8 mouse cellular contexts compared by ENCODE assay signal in the genomic region with DNA sequence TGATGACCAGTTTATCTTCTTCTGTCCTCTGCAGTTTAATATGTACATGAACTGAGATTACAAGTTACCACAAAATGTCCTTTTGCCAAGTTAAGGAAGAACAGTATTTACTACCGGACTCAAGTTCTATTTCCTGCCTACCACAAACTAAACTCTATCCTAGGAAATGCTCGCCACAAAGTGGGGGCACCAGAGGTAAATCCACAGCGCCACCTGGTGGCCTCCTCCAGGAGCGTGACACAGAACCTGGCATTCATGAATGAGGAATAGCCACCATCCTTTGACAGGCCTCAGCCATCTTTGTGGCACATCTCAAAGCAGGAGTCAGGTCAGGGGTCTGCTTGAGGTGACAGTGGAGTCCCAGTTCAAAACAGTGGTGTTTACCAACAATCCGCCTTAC. TPM values are rescaled to one million over a fixed set of nuclear protein-coding genes. Genes with fewer than 3 reads are reported as not detected.
DNase-seq lines count a peak whose midpoint lies in the region; ATAC-seq and TF ChIP-seq lines count a peak whose summit lies in the region.

No protein-coding gene starts in this region.

- H3K4me3 ChIP-seq in heart, adult 2 months, result no peak overlapping the region
- H3K4me3 ChIP-seq in kidney, postnatal 0 days (replicated peaks; ENCODE audit: low read depth, low read length), result no peak overlapping the region
- H3K4me3 ChIP-seq in liver, embryonic 14.5 days (ENCODE audit: insufficient read depth in 1 of 2, low read depth in 2 of 2, low read length in 2 of 2), result no peak overlapping the region
- no peak overlapping the region for H3K4me3 ChIP-seq in neural tube, embryonic 12.5 days

- 13% methylated on average over 5 of the region's 5 CpGs for WGBS in heart, adult 2 months
- 22% methylated on average over 5 of the region's 5 CpGs for WGBS in kidney, postnatal 0 days
- WGBS in liver, embryonic 14.5 days (ENCODE audit: insufficient replicate concordance), result 17% methylated on average over 5 of the region's 5 CpGs
- WGBS in neural tube, embryonic 12.5 days, result 26% methylated on average over 5 of the region's 5 CpGs

- TF ChIP-seq EP300 in heart, adult 2 months (IDR thresholded peaks at IDR 0.05; ENCODE audit: insufficient read depth, low read depth, low read length), result peak; percentile 76
- TF ChIP-seq EP300 in liver, embryonic 14.5 days (IDR thresholded peaks at IDR 0.05; ENCODE audit: low read depth), result no peak

- intact Hi-C loops in heart, adult 2 months (cut with DNase I), result loop anchor here (1.0 to 10.0 kb wide), 4 partner anchors 48 to 402 kb away; a partner anchor contains a TSS

- H3K4me2 ChIP-seq in kidney, postnatal 0 days (ENCODE audit: low read length), result no peak overlapping the region
- H3K4me2 ChIP-seq in liver, embryonic 14.5 days (ENCODE audit: low read depth), result no peak overlapping the region
- no peak overlapping the region for H3K4me2 ChIP-seq in neural tube, embryonic 12.5 days (replicated peaks)

- no peaks in the 10 kb centered on the region for H3K9me3 ChIP-seq in kidney, postnatal 0 days (replicated peaks; ENCODE audit: low read length)
- H3K9me3 ChIP-seq in liver, embryonic 14.5 days (ENCODE audit: control insufficient read depth, low read length), result no peaks in the 10 kb centered on the region
- H3K9me3 ChIP-seq in neural tube, embryonic 12.5 days, result no peaks in the 10 kb centered on the region

- peak; percentile 96 for TF ChIP-seq CTCF in heart, adult 2 months (IDR thresholded peaks at IDR 0.05)
- peak; percentile 95 for TF ChIP-seq CTCF in kidney, postnatal 0 days (IDR thresholded peaks at IDR 0.05; ENCODE audit: low read depth)
- peak; percentile 97 for TF ChIP-seq CTCF in liver, embryonic 14.5 days (IDR thresholded peaks at IDR 0.05; ENCODE audit: low read depth)

- TF ChIP-seq POLR2A in heart, adult 2 months (IDR thresholded peaks at IDR 0.05; ENCODE audit: insufficient read depth, low read depth, low read length), result no peak

- H3K9ac ChIP-seq in heart, adult 2 months (ENCODE audit: low read depth, low read length), result no peak overlapping the region
- no peak overlapping the region for H3K9ac ChIP-seq in kidney, postnatal 0 days (ENCODE audit: low read depth, low read length)
- no peak overlapping the region for H3K9ac ChIP-seq in liver, embryonic 14.5 days (replicated peaks)
- H3K9ac ChIP-seq in neural tube, embryonic 12.5 days, result no peak overlapping the region

- peak; percentile 85 for ATAC-seq in CD4-positive, CD25-positive, alpha-beta regulatory T cell, adult 4 months
- peak; percentile 62 for ATAC-seq in kidney, postnatal 0 days (replicated peaks; ENCODE audit: low FRiP score, low read depth)
- 0 out of 2 replicates have a peak, but pooled peaks have one; percentile 23 for ATAC-seq in liver, embryonic 14.5 days (ENCODE audit: insufficient read depth)
- ATAC-seq in neural tube, embryonic 12.5 days (ENCODE audit: low FRiP score, low read depth), result peak; percentile 50; the same call in 1 of the 2 replicates

- H3K79me2 ChIP-seq in heart, adult 2 months (replicated peaks; ENCODE audit: control insufficient read depth, insufficient read depth, low read length), result no peaks in the 10 kb centered on the region

- no peak overlapping the region for H3K27ac ChIP-seq in heart, adult 2 months
- no peak overlapping the region for H3K27ac ChIP-seq in kidney, postnatal 0 days
- H3K27ac ChIP-seq in liver, embryonic 14.5 days, result no peak overlapping the region
- no peak overlapping the region for H3K27ac ChIP-seq in neural tube, embryonic 12.5 days

- H3K4me1 ChIP-seq in heart, adult 2 months (ENCODE audit: control insufficient read depth, insufficient read depth, low read length), result peaks cover 1% of the 10 kb centered on the region; the same call in 1 of the 2 replicates
- H3K4me1 ChIP-seq in kidney, postnatal 0 days (replicated peaks; ENCODE audit: insufficient read depth, low read length), result no peaks in the 10 kb centered on the region
- peaks cover 0 to 2% of the 10 kb centered on the region in 2 experiments; a peak in 3 of 4 replicates for H3K4me1 ChIP-seq in liver, embryonic 14.5 days (replicated peaks; ENCODE audit: control insufficient read depth in 2 of 2, insufficient read depth in 2 of 2, low read length in 1 of 2)
- no peaks in the 10 kb centered on the region for H3K4me1 ChIP-seq in neural tube, embryonic 12.5 days

- DNase-seq in adrenal gland, postnatal 14 days, result peak; percentile 83
- peak; percentile 76 for DNase-seq in embryo, embryonic 9.5 days (ENCODE audit: extremely low spot score)
- DNase-seq in heart, adult 2 months, result peak; percentile 58 to 75
- peak; percentile 85 for DNase-seq in kidney, postnatal 0 days (ENCODE audit: low spot score)
- peak; percentile 45 to 51 (median 46) for DNase-seq in liver, embryonic 14.5 days (ENCODE audit: low read depth in 3 of 3, low spot score in 3 of 3)
- peak; percentile 85 for DNase-seq in testis, postnatal 10 days (ENCODE audit: low spot score)

- H3K27me3 ChIP-seq in heart, adult 2 months (ENCODE audit: control insufficient read depth, insufficient read depth, low read length), result no peaks in the 10 kb centered on the region
- no peaks in the 10 kb centered on the region for H3K27me3 ChIP-seq in kidney, postnatal 0 days (ENCODE audit: insufficient read depth, low read length)
- H3K27me3 ChIP-seq in liver, embryonic 14.5 days (ENCODE audit: control insufficient read depth, insufficient read depth, low read length), result no peaks in the 10 kb centered on the region
- no peaks in the 10 kb centered on the region for H3K27me3 ChIP-seq in neural tube, embryonic 12.5 days (replicated peaks)

- peaks cover 2% of the 10 kb centered on the region; the same call in 1 of the 2 replicates for H3K36me3 ChIP-seq in heart, adult 2 months (ENCODE audit: control insufficient read depth, insufficient read depth, low read length)
- 0 out of 2 replicates have a peak, but pooled peaks cover 12% of the 10 kb centered on the region for H3K36me3 ChIP-seq in kidney, postnatal 0 days (ENCODE audit: insufficient read depth, low read length)
- peaks cover 16% of the 10 kb centered on the region for H3K36me3 ChIP-seq in liver, embryonic 14.5 days (replicated peaks; ENCODE audit: control insufficient read depth, insufficient read depth, low read depth)
- H3K36me3 ChIP-seq in neural tube, embryonic 12.5 days, result peaks cover 27% of the 10 kb centered on the region

RNA-seq across cellular contexts. Expression of a gene that starts 31.9 kb away (rescaled TPM):
- 100 to 1,000 TPM; 317 to 371 TPM for polyA plus RNA-seq in CD4-positive, CD25-positive, alpha-beta regulatory T cell, adult 4 months (2017; shearing (Covaris generic))
- total RNA-seq in adrenal gland, postnatal 14 days (2021), result 159 and 160 TPM in 2 replicates
- total RNA-seq in heart, adult 2 months (2021), result 100 to 1,000 TPM; 109 to 125 TPM
- 93.1 and 161 TPM in 2 replicates for polyA plus RNA-seq in heart, adult 2 months (2012; rRNA removed)
- 296 and 318 TPM in 2 replicates for polyA plus RNA-seq in kidney, postnatal 0 days (2015; fragmentation: Nextera tagmentation; extraction: Ambion mirVana)
- 42.5 and 85.5 TPM in 2 replicates for polyA plus RNA-seq in liver, embryonic 14.5 days (2012; rRNA removed)
- 167 and 173 TPM in 2 replicates for polyA plus RNA-seq in liver, embryonic 14.5 days (2014; fragmentation: Nextera tagmentation; extraction: Ambion mirVana)
- polyA plus RNA-seq in neural tube, embryonic 12.5 days (2016; fragmentation: Nextera tagmentation; extraction: Ambion mirVana), result 248 and 252 TPM in 2 replicates

RNA-seq across cellular contexts. Expression of a gene that starts 32.0 kb away (rescaled TPM):
- polyA plus RNA-seq in CD4-positive, CD25-positive, alpha-beta regulatory T cell, adult 4 months (2017; shearing (Covaris generic)), result 10 to 100 TPM; 49.0 to 56.6 TPM
- 25.9 and 33.1 TPM in 2 replicates for total RNA-seq in adrenal gland, postnatal 14 days (2021)
- total RNA-seq in heart, adult 2 months (2021), result 10 to 100 TPM in 1 of 2 experiments, 1 to 10 TPM in 1; 9.6 to 10.9 TPM
- 20.4 and 29.5 TPM in 2 replicates for polyA plus RNA-seq in heart, adult 2 months (2012; rRNA removed)
- polyA plus RNA-seq in kidney, postnatal 0 days (2015; fragmentation: Nextera tagmentation; extraction: Ambion mirVana), result 39.7 and 41.0 TPM in 2 replicates
- polyA plus RNA-seq in liver, embryonic 14.5 days (2012; rRNA removed), result 21.3 and 22.0 TPM in 2 replicates
- 19.9 and 24.0 TPM in 2 replicates for polyA plus RNA-seq in liver, embryonic 14.5 days (2014; fragmentation: Nextera tagmentation; extraction: Ambion mirVana)
- polyA plus RNA-seq in neural tube, embryonic 12.5 days (2016; fragmentation: Nextera tagmentation; extraction: Ambion mirVana), result 56.1 and 60.4 TPM in 2 replicates

RNA-seq across cellular contexts. Expression of a gene that starts 59.4 kb away (rescaled TPM):
- 10 to 100 TPM; 17.1 to 36.0 TPM for polyA plus RNA-seq in CD4-positive, CD25-positive, alpha-beta regulatory T cell, adult 4 months (2017; shearing (Covaris generic))
- total RNA-seq in adrenal gland, postnatal 14 days (2021), result 30.8 and 36.2 TPM in 2 replicates
- total RNA-seq in heart, adult 2 months (2021), result 10 to 100 TPM; 13.9 to 16.4 TPM
- polyA plus RNA-seq in heart, adult 2 months (2012; rRNA removed), result 9.2 and 13.1 TPM in 2 replicates
- polyA plus RNA-seq in kidney, postnatal 0 days (2015; fragmentation: Nextera tagmentation; extraction: Ambion mirVana), result 49.5 and 57.5 TPM in 2 replicates
- 11.0 and 11.7 TPM in 2 replicates for polyA plus RNA-seq in liver, embryonic 14.5 days (2012; rRNA removed)
- 20.5 and 26.3 TPM in 2 replicates for polyA plus RNA-seq in liver, embryonic 14.5 days (2014; fragmentation: Nextera tagmentation; extraction: Ambion mirVana)
- 66.3 and 70.3 TPM in 2 replicates for polyA plus RNA-seq in neural tube, embryonic 12.5 days (2016; fragmentation: Nextera tagmentation; extraction: Ambion mirVana)

Comparison
In these comparisons a context has a peak if more than half of its experiments do, and no peak if none do; other contexts are left out.
1. ATAC-seq: peak in every context shown above with its lines; median percentile 85 in CD4-positive, CD25-positive, alpha-beta regulatory T cell, adult 4 months; 62 in kidney, postnatal 0 days; 50 in neural tube, embryonic 12.5 days; 23 in liver, embryonic 14.5 days.